Mouse (Mus musculus): Measurements from ENCODE around the gene Plpp4.

Plpp4 gene

GRCm38 (mm10) chr7:129303356-129303755, 46.5 kb downstream of the Plpp4 start:
- DNase-seq: no peak

GRCm38 (mm10) chr7:129307042-129307825, 50.4 kb downstream of the Plpp4 start:
- no peak for DNase-seq

- DNase-seq: no peak
These were observed 51.8 kb downstream of the Plpp4 start for GRCm38 (mm10) chr7:129308661-129309060.

- DNase-seq: no peak
These were observed 55.7 kb downstream of the Plpp4 start for GRCm38 (mm10) chr7:129312521-129312920.

GRCm38 (mm10) chr7:129313969-129314368, 57.1 kb downstream of the Plpp4 start:
- DNase-seq: no peak

- no peak for DNase-seq
These were observed 83.3 kb downstream of the Plpp4 start for GRCm38 (mm10) chr7:129340096-129340495.

- DNase-seq: no peak
These were observed 98.7 kb downstream of the Plpp4 start for GRCm38 (mm10) chr7:129355561-129355960.

- no peak for DNase-seq
These were observed 118.5 kb downstream of the Plpp4 start for GRCm38 (mm10) chr7:129375306-129375705.

- no peak for DNase-seq
These were observed 128.3 kb downstream of the Plpp4 start for GRCm38 (mm10) chr7:129385149-129385548.

- no peak for DNase-seq
These were observed 136.1 kb downstream of the Plpp4 start for GRCm38 (mm10) chr7:129392835-129393489.

GRCm38 (mm10) chr7:129396561-129396960, 139.7 kb downstream of the Plpp4 start:
- DNase-seq: no peak

- no peak for DNase-seq
These were observed 142.2 kb downstream of the Plpp4 start for GRCm38 (mm10) chr7:129399071-129399470.

GRCm38 (mm10) chr7:129402695-129403364, 146.0 kb downstream of the Plpp4 start:
- no peak for DNase-seq

- DNase-seq: no peak
These were observed 149.2 kb downstream of the Plpp4 start for GRCm38 (mm10) chr7:129406069-129406468.

- no peak for DNase-seq
These were observed 155.9 kb downstream of the Plpp4 start for GRCm38 (mm10) chr7:129412695-129413094.

GRCm38 (mm10) chr7:129415179-129415578, 158.3 kb downstream of the Plpp4 start:
- DNase-seq: no peak

GRCm38 (mm10) chr7:129421181-129421580, 164.3 kb downstream of the Plpp4 start:
- no peak for DNase-seq

- DNase-seq: no peak
These were observed 168.7 kb downstream of the Plpp4 start for GRCm38 (mm10) chr7:129425554-129425953.

GRCm38 (mm10) chr7:129428794-129429193, 172.0 kb downstream of the Plpp4 start:
- DNase-seq: no peak

GRCm38 (mm10) chr7:129429903-129430302, 173.1 kb downstream of the Plpp4 start:
- DNase-seq: no peak

Data from thymus, postnatal 14 days (tissue).